Mouse (Mus musculus) heart, postnatal 4 days (tissue): ENCODE measurements at regions not wholly inside any gene's neighbourhood (a gene's known extent, or its start where the extent isn't known, plus 50 kb on each side); places are given as distances from the start of the nearest gene placed in this dataset.
A peak's percentile ranks its signal among the peaks of the same experiment; 100 is the strongest.
"Not testable (repeated sequence)": the region's sequence is repeated elsewhere in the genome, so short reads cannot be mapped to it uniquely, and the experiment has no call there.

Experiments used
- DNase-seq: peaks from one replicate; pipeline ENCODE4 v3.0.0; 2021

DNA sequence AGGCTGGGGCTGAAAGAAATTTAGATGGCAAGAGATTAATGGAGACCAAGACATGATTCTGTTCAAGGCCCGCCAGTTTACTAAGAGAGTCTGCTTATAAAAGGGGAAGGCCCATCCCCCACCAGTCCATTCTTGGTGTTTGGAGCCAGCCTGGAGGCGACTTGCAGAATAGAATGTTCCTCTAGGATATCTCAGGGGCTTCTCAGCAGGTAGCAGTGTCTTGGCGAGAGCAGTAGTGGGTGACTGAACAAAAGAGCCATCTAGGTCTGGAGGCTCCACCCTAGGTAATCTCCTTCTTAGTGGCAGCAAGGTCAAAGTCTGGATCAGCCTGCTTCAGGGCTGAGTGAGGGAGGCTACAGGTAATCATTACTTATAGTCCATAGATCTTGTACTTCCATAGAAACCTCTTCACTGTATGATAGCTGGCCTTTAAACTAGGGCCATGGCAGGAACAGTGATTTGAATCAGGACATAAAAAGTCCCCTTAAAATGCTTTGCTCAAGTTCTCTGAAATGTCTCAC lies 166.0 kb upstream of the Gm5538 start:
- DNase-seq: not testable (repeated sequence)

DNA sequence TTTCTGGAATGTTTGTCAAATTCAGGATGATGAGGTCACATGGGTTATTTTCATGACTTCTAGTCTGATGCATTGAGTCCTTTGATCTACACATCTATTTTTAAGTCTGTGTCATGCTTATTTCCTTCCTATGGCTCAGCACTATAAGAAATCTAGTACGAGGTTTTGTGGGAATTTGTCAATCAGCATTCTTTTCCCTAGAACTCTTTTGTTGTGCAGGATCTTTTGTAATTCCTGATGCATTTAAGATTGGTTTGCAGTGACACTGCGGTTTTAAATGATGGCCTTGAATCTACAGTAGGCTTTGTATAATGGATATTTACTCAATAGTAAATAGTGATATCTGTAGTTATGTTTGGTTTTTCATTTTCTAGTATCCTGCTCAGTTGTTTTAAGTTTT lies 187.0 kb upstream of the Gm5538 start:
- DNase-seq: no peak

DNA sequence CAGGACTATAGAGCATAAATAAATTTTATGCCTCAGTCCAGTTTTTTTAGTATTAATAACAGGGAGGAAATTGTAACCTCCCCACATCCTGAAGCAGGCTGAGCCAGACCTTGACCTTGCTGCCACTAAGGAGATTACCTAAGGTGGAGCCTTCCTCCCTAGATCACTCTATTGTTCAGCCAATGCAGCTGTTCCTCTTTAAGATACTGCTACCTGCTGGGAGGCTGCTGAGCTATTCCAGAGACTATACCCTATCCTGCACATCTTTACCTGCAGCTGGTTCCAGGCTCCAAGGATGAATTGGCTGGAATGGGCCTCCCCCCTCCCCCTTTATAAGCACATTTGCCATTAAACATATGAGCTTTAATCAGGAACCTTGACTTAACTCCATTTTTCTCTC lies 189.0 kb upstream of the Gm5538 start:
- not testable (repeated sequence) for DNase-seq

DNA sequence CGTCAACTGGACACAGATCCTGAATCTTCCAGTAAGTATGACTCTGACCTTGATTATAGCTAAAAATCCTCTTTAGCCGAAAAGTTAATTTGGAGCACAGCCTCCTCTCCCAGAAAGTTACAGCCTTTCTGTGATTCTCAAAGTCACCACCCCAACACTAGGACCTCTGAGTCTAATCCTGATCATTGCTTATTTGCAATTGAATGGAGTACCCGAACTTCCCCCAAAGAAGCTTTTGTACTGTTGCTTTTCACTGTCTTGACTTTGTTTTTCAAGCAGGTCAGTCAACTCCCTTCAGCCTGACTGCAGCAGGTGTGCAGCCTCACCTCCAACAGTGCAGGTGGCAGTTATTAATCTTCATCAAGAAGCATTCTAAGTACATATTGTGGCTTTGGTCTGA lies 189.7 kb upstream of the Gm5538 start:
- not testable (repeated sequence) for DNase-seq

DNA sequence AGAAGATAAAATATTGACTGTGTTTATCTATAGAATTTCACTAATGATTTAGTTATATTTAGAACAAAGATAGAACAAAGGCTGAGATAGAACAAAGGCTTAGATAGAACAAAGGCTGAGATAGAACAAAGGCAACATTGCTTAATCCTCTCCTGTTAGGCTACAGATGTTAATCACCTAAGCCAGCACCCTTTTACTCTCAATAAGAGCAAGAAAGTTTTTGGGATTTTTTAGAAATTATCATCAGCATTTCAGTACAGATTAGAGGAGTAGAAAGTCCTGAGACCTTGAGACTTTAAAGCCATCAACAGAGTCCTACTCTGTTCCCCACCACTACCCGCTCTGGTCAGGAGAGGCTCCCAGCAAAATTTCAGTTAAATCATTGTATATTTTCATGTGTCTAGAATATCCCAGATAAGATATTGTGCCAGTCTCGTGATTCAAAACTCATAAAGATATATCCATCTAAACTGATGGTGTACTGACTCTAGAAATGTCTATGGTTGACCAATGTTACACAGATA lies 187.2 kb upstream of the Igsf10 start:
- DNase-seq: no peak

DNA sequence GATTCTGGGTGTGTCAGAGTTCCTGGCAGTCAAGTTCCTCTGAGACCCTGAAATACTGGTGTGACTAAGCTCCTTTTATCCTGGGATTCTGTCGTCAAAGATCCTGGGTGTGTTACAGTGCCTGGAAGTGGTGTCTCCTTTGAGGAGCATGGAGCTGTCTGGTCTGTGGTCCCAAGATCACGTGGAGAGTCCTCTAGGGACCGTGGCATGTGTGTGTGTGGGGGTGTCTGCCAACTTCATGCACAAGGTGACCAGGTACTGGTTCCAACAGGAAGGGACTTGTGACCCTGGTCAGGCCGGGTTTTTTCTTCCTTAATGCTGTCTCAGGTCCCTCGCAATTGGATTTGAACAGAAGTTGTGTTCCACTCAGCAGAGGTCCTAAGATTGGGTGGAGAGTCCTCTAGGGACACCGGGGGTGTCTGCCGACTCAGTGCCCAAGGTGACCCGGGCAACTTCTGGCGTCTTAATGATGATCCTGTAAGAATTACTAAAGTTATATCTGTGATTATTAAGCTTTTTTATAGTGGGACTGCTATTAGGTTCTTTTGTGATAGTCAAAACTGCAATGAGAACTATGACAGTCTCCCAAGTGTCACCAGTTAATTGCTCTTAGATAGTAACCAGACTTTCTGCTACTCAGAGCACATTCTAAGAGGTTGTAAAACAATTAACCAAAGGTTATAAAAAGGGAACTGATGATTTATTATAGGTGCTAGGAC lies 186.6 kb upstream of the Igsf10 start:
- no peak for DNase-seq

DNA sequence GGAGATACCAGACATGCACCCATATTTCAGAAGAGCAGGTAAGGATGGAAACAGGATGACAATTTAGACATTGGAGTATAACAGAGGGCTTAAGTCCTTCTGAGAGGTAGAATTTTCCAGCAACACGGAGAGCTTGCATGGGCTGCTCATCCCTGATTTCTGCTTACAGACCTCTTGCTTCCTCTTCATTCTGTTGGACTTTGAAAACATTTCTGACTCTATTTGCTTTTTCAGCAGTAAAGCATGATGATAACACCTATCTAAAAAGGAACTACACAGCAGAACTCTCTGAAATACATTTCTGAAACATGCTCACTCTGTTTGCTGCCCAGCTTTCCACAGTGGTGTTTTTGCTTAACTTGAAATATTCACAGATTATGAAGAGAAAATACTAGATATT lies 176.6 kb upstream of the Igsf10 start:
- DNase-seq: no peak

DNA sequence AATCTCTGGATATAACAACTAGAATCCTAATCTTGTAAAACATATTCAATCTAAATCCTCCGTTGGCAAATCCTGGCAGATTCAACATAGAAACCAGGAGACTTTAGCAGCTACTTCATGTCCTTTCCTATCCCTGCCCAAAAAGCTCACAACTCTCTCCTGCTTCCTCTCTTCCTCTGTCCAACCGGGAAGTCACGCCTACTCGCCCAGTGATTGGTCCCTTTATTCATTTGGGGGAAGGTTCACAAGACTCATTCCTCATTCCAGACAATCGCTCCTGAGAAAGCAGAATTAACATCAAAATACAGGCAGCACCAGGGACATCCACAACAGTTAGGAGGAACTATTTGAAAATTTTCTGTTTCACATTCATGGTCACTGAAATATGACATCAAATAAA lies 133.9 kb upstream of the Igsf10 start:
- DNase-seq: no peak

DNA sequence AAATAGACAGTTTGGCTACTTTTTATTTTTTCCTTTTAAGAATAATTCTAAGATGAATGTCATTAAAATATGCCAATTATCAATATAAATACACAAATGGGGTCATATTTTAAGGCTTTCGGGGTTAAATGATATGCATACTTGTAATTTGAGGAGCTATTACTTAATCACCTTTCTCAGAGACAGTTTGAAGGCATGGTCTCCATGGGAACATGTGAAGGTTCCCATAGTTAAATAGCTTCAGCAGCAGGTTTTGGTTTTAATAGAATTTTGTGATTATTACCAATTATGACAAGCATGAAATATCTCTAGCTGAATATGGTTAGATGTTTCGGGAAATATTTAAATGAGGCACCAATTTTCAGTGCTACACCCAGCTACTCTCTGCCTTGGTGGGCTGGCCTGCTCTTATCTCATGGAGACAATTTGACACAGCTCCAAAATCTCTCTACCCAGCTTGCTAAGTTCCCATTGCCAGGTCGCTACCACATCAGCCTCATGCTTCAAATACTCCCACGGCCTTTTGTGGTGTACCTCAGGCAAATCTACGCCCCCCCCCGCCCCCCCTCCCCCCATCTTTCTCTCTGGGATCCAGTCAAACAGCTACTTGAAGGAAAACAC lies 133.4 kb upstream of the Igsf10 start:
- no peak for DNase-seq

DNA sequence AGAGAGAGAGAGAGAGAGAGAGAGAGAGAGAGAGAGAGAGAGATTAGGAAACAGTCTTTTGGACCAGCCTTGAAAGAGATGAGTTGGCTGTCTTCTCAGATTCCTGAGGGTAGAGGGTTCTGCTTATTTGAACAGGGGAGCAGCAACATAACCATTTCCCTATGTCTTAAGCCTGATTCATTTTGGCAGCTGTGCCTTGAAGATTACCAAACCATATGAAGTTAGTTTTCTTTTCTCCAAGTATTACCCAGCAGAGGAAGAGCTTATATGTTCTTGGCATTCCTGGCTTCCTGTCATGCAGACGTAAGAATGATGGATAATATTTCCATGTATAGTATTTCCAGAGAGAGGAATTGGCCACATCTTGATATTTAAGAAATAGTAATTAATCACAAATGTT lies 124.8 kb upstream of the Igsf10 start:
- no peak for DNase-seq

DNA sequence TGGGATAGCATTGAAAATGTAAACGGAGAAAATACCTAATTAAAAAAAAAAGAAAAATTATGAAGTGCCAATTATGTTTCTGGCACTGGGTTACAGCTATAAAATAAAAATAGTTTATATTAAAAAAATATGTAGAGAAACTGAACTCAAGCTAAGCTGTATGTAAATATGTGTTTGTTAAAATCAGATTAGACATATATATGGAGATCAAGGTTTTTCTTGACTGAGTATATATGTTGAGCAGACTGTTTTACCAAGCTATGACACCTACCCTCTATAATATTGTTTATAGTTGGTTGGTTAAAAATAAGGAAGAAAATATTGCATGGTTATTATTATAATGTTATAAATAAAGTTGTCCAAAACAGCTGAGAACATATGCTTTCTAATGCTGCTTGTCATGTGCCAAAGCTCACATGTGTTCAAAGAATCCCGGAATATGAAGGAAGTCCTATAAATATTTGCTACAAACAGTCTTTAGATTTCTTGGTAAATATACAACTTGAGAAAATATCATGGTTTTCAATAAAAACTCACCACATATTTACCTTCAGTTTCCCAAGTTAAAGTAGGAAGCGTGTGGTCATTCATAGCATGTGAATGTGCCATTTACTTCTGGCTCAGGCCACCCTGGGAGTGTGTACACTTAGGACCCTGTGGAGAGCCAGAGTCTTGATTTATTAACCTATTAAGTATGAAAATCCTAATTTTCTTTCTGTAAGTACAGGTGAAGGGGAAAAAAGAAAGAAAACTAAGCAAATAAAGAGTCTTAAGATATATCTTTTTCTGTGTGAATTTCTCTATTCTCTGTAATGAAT lies 118.4 kb upstream of the Igsf10 start:
- no peak for DNase-seq

DNA sequence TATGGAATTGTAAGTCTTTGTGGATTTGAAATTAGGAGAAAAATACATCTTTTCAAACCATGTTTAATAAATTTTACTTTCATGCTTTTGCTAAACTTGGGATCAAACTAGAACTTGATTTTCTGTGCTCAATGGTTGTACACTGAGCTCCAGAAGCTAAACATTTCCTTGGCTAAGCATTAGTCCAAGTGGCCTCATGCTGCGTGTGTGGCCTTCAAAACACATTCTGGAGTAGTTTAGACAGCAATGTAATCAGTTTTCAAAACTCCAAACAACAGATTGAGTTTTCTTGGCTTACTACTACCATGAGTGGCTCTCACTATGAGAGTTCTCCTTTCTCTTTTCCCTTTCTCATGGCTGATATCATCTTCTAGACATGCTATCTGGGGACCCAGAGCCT lies 112.7 kb upstream of the Igsf10 start:
- DNase-seq: no peak

DNA sequence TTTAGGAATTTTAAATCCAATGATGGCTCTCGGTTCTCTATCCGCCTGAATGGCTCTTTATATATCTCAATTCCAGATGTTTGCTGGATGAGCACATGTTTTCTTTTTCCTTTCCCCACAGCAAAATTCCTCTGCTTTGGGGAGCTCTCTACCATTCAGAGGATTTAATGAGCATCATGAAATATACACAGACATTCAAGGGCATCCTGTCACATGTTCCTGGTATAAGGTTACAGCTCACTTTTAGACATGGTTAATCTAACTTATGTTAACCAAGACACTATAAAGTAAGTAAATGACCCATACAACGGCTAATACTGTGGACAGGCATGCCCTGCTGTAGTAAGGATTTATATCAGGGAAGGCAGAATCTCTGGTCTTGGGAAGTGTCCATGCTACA lies 106.9 kb upstream of the Igsf10 start:
- DNase-seq: no peak

DNA sequence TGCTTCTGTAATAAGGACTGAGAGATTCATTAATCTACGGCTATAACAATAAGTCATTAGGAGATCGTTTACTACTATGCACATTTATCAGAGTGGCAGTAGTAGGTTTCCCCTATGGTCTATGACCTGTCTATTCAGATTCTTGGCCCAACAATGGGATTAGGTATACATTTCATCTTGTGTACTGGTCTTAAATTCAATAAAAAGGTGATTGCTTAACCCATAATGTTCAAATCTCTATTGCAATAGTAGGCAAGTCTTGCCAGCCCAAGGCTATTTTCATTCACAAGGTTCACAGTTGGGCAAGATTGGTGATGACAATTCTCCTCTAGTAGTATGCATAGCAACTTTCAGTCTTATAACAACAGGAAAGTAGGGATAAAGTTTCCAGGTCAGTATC lies 79.4 kb upstream of the Igsf10 start:
- no peak for DNase-seq

DNA sequence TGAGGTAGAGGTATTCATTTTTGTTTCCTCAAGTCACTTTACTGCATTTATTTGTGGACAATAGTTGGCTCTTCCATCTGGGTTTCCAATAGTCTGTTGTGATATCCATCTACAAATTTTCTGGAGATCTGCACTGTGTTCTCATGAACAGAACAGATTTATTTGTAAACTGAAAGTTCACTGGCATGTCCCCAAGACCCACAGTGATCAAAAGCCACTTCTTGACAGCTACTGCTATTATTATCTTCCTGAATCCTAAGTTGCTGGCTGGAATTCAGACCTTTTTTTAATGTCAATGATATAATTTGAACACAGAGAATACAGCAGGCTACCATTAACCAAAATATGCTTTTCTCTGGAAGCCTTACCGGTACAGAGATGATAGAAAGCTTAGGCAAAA lies 64.9 kb upstream of the Igsf10 start:
- no peak for DNase-seq

DNA sequence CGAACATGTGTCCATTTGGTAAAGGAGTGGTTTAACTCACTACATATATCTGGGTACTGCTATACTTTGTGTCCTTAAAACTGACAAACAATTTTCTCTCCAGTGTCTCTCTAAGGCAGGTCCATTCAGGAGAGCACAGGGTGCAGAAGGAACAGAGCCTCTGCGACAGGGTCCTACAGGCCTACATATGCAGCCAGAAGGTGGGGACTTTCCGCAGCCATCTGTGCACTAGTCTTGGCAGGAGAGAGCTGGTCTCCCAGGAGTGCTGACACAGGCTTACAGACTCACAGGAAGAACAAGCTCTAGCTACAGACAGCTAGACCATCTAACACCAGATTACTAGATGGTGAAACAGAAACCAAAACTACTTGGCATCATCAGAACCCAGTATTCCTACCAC lies 61.8 kb upstream of the Igsf10 start:
- DNase-seq: no peak

DNA sequence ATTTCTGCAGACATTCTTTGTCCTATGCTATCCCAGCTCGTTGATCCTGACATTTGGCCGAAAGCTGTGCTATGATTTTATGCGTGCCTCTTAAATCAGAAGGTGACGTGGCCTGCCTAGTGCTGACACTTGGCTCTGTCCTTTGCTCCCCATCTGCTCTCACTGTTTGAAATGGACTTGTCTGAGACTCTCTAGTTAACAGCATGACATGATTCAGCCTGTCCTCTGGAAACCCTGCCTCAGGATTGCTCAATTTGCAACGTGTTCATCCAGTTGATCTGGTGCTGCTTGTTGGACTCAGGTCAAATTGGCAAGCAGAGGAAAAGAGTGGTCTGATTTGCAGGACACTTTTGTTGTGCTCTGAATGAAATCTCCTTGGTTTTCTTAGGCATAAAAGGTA lies 57.7 kb upstream of the Igsf10 start:
- DNase-seq: peak; percentile 51

DNA sequence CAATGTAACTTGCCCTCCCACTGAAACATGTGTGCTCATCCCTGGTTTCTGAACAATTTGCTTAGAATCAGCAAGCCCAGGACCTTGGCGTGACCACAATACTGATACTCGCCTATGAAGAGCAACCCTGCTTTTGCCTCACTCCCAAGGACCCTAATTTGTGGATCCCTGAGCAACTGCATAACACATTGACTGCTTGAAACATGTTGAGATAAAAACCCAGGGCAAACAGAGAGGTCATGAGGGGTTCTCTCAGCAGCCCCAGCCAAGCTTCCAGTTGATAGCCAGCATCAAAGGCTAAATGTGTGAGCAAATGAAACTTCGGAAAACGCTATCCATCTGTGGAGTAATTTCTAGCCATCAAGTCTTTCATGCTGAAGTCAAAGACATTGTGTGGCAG lies 57.2 kb upstream of the Igsf10 start:
- no peak for DNase-seq
